Mouse (Mus musculus) cerebellum, adult 18-20 months (tissue): Measurements from ENCODE around the gene Sdr39u1.

Experiments
- DNase-seq, 2 experiments: peaks; one replicate each; pipeline ENCODE4 v3.0.0; 2021

Sdr39u1 gene

DNA sequence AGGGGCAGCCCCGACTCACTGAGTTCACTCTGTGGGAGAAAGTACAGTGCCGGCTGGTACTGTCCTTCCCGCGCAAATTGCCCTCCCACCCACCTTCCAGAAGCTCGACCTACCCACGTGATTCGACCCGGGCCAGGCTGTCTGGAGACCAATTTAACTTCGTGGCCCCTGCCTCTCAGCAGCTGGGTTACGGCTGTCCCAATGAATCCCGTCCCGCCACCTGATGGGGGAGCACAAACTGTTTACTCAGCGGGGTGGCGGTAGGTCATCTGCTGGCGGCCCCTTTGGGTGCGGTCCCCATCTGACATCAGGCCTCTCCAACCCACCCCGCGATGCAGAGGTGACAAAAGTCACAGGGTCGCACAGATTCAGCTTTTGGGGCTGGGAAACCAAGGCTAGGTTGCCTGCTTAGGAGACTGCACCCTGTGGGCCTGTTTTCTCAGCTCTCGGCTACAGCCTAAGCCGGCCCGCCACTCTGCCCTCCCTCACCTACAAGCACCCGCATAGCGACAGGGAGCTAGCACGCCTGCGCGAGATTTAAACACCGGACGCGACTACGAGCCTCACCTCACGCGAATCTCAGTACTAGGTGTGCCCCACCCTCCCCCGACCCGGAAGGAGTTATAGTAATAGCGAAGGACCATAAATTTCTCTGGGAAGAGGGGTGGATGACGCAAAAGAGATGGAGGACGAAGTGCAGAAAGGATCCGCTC is at the start of gene Sdr39u1:
Sdr39u1 (minus strand) TSS at position 593 of the 713 bp plus-strand sequence.
- peak; percentile 87 to 95 for DNase-seq

- DNase-seq: no peak
Observed at GRCm38 (mm10) chr14:55946269-55946969, 46.3 kb upstream of the Sdr39u1 start.

GRCm38 (mm10) chr14:55944575-55944974 is 44.5 kb upstream of the Sdr39u1 start, which contains the start of gene Cma1:
Gene Cma1, minus strand, starts transcription at chr14:55944675.
- DNase-seq: no peak

GRCm38 (mm10) chr14:55943601-55944000 is 43.5 kb upstream of the Sdr39u1 start:
- no peak for DNase-seq

DNA sequence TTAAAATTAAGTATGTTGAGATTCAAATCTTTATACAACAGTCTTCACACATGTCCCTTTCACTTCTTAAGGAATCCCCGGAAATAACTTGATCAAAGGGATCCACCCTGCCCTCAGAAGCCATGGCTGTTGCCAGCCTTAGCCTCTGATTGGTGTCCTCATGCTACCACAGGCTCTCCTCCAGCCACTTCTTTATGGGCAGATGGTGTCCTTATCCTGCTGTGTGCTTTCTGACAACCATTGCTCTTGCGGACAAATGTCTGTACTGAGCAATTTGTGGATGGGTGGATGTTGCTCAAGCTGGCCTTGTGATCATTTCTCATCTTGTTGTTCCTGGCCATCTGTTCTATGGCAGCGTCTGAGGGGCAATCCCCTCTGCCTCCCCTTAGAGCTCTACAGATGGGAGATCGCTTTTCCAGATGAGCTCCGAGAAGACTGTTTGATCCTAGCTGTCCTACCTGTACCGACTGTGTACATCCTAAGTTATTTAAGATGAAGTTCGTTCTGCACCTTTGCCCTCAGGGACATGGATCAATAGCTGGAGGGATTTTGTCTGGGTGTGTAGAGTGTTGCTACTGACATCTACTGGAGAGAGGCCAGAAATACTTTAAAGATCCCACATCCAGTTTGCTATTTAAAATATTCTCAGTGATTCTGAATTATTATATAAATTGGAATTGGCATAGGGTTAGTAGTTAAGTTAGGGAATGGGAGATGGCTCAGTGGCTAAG is 40.1 kb upstream of the Sdr39u1 start:
- DNase-seq: peak; percentile 16 to 32

DNA sequence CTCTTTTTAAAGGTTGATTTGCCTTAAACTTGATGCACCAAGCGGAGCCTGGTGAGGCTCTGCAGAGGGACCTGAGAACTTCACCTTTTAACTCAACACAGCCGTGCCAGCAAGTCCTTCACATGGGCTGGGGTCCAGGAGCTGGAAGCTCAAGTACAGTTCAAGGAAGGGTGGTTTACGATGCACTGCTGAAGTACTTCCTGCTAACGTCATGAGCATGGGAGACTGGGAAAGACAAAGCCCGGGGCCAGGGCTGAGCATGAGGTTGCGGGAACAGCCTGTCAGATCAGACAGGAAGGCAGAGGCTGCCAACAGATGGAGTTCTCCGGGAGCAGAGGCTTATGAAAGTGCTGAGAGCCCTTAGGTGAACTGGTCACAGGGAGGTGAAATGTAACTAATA is 33.5 kb upstream of the Sdr39u1 start:
- no peak for DNase-seq

DNA sequence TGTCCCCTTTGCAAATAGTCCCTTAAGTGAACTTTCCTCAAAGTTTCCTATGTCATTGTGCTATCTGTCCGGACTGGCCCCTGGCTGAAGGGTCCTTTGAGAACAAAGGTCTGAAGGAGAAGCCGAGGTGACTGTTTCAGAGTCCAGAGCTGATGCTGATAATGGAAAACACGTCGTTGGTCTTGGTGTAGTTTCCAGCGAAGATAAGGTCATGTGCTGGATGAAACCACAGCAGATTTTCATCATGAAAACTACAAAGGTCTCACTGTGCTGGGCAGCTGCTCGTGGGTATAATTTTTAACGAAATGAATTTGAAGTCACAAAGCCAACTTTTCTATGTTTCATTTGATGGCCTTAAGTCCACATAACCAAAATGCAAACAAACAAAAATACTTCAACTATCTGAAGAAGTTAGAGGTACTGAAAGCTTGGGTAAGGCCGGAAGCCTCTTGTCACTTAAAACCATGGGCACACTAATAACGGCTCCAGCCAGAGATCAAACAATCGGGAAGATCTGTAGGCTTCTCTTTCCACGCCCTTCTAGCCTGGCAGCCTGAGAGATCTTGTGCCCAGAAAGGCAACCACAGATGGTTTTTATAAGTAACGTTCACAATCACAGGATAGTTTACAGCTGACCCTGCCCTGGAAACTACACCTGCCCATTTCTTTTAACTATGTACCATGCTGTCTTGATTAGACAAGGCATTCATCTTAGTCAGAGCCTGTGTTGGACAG is 29.3 kb upstream of the Sdr39u1 start:
- DNase-seq: no peak

DNA sequence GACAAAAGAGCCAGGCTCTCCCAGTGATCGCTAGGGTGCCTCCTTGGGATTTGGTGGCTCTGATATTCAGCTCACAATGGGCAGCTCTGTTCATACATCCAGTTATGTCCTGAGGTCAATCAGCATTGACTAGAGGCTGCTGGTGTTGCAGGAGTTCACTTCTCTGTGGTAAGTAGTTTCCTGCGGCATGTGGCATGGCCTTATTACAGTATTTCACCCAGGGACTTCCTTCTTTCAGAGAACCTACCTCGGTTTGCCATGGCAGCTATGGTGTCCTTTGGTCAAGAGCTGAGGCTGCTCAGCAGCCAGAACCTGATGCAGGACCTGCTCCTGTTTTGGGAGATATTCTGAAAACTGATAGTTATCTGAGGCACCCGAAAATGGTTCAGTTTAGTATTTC is 26.8 kb upstream of the Sdr39u1 start:
- DNase-seq: no peak

GRCm38 (mm10) chr14:55922475-55923232 is 22.6 kb upstream of the Sdr39u1 start:
- DNase-seq: no peak

DNA sequence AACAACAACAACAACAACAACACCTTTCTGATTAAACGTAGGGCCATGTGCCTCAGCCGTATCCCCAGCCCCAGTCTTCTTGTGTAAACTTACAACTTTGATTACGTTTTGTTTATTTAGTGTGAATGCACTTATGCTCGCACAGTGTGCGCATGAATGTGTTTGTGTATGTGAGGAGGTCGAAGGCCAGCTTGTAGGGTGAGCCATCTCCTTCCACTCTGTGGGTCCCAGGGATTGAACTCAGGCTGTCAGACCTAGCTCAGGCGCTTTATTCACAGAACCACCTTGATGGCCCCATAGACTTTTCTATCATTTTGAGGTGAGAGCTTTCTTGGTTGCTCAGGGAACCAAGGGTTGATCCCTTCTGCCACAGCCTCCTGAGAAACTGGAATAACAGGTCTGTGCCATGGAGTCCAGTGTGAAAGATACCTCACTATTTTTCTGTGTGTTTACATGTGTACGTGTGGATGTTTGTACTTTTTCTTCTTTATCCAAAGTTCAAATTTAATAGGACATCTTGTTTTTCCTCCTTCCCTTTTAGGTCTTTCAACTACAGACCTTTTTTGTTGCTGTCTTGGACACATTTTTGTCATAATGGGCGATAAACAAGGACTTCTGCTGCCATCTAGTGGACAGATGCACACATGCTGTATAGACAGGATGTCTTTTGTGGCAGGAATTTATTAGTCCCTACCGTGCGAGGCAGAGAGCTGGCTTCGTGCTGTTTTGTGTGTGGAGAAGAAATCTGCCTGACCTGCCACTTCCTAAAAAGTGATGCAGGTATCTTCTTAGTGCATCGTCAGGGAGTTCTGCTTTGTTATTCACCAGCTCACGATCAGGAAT is 18.4 kb upstream of the Sdr39u1 start:
- DNase-seq: peak; percentile 82 to 83

DNA sequence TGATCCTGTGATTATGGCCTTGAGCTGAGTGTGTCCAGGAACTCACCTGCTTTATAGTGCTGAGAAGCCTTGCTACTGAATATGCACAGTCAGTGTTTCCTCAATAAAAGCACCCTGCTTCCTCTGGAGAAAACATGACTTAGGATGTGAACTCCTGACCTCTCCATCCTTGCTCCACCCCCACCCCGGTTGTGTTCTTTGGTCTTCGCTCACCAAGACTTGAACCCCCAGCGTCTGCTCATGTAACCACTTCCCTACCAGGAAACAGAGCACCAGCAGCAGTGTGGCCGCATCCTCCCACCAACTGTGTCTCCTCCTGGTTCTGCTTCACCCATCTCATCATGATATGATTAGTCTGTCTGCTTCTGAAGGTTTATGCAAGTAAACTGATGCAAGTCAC is 13.3 kb upstream of the Sdr39u1 start:
- no peak for DNase-seq

GRCm38 (mm10) chr14:55905518-55905917 is 5.4 kb upstream of the Sdr39u1 start:
- no peak for DNase-seq

DNA sequence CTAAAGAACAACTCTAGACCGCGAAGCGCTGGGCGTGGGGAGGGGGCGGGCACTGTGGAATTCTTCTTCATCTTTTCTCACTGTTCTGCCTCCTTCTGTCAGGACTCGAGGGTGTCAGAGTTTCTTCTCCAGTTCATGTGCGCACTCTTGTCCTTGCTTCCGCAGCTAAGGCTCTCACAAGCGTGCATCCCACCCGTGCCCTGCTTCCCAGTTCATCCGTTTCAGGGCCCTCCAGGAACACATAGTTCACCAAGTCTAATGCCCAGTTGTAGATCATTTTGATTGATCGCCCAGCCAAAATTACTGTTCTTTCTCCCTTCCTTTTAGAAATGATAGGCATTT is 292 bp upstream of the Sdr39u1 start:
- DNase-seq: no peak

- DNase-seq: peak in 1 of 2 experiments; percentile 38
Observed at GRCm38 (mm10) chr14:55898947-55899346, 1.1 kb downstream of the Sdr39u1 start.

DNA sequence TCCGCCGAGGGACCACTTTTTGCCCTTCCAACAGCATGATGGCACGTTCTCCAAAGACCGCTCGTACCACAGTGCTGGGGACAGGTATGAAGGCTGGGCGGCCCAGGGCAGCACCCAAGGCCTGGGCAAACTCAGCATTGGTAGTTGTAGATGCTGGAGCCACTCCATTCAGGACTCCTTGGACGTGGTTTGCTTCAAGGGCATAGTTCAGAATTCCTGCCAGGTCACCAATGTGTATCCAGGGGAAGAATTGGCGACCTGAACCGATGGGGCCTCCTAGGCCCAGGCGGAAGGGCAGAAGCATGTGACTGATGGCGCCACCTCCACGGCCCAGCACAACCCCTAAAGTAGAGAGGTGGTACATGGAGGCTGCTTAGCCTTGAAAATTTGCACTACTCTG is 2.4 kb downstream of the Sdr39u1 start:
- DNase-seq: peak; percentile 21 to 37

DNA sequence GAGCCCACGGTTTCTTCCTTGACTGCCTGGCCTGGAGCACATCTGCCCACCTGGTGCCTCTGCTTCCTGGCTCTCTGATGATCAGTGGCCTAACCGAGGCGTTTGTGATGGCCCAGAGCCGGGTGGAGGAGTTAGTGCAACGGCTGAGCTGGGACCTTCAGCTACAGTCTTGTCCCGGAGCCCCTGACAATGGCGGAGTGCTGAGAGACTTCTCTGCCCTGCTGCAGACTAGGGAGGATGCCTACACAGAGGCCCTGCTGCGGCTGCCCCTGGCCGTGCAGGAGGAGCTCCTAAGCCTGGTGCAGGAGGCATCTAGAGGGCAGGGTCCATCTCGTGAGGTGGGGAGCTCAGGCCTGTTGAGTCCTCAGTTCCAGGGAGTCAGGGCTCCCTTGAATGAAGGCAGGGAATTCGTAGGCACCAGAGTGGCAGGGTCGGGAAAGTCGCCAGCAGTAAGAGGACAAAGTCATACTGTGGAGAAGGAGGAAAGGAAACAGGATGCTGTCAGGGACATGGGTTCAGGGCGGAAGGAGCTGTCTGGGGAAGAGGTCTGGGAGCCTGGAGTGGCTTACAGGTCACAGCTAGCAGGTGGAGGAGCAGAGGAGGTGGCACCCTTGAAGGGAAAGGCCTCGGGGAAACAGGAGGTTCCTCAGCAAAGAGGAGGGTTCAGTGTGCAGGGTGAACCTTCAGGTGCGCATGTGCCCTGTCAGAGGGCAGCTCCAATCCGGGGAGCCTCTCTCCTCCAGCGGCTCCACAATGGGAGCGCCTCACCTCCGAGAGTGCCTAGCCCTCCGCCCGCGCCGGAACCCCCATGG is 13.3 kb downstream of the Sdr39u1 start:
- peak in 1 of 2 experiments; percentile 42 for DNase-seq

DNA sequence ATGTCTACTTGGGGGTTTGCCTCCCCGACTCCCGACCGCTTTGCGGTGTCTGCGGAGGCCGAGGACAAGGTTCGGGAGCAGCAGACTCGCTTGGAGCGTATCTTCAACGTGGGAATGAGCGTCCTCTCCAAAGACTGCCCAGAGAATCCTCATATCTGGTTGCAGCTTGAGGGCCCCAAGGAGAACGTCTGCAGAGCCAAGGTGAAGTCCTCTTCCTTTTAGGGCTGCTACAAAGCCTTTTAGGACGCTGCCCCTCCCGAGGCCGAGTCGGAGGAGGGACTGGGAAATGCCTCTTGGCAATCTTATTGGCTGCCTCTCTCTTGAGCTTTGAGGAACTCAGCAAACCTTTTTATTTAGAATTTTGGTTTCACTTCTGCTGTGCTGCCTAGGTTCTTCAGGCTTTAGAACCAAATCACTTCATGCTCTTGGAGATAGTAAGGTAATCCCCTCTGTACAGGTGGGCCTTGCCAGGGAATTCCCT is 14.3 kb downstream of the Sdr39u1 start:
- peak in 1 of 2 experiments; percentile 61 for DNase-seq

GRCm38 (mm10) chr14:55885114-55885790 is 14.8 kb downstream of the Sdr39u1 start:
- DNase-seq: peak; percentile 63 to 72

DNA sequence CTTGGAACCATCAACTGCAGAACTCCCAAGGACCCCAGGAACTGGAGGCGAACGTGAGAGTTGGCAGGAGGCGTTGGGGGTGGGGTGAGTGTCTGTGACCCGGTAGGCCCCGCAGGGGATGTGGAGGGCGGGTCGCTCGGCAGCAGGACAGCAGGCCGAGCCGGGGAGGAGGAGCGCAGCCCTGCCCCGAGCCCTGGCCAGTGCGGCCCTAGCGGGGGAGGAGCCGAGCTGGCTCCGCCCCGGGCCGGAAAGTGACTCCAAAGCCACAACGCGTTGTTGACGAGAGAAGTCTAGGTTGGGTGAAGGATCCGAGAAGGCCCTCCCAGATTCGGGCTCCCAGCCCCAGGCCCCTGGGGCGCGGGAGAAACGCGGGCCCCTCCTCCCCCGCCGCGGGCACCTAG is 15.4 kb downstream of the Sdr39u1 start, which contains the start of gene Khnyn:
Khnyn (plus strand) TSS at position 235 of the 401 bp plus-strand sequence.
- peak; percentile 94 to 95 for DNase-seq
